Mouse (Mus musculus): Measurements from ENCODE around the gene Scamp3. TPM values are rescaled to one million over a fixed set of nuclear protein-coding genes. Genes with fewer than 3 reads are reported as not detected.

Gene Scamp3
- 128 and 134 TPM in 2 replicates for polyA plus RNA-seq (2014; fragmentation: Nextera tagmentation; extraction: Ambion mirVana)

- Histone ChIP-seq H3K36me3 (replicated peaks; ENCODE audit: control insufficient read depth, insufficient read depth) (peaks cover 77% of the 10 kb centered on the region), H3K27ac (peak within 1 kb of the TSS; percentile 61), H3K9ac (peak within 1 kb of the TSS; percentile 77), H3K4me1 (replicated peaks; ENCODE audit: control insufficient read depth, insufficient read depth, low read length) (peaks cover 8% of the 10 kb centered on the region), H3K4me2 (replicated peaks) (peak within 1 kb of the TSS; percentile 96), H3K27me3 (ENCODE audit: control insufficient read depth, insufficient read depth, low read length) (no peaks in the 10 kb centered on the region), H3K9me3 (ENCODE audit: control insufficient read depth, low read length) (no peaks in the 10 kb centered on the region), H3K4me3 (replicated peaks; ENCODE audit: low read length) (peak within 1 kb of the TSS; percentile 61)
- WGBS, result under 1% methylated on average over 43 of the region's 43 CpGs
- DNase-seq (ENCODE audit: low spot score), result peak; percentile 96
- ATAC-seq (ENCODE audit: low FRiP score), result peak; percentile 96
Observed at GRCm38 (mm10) chr3:89177242-89178106, at the start of gene Scamp3. TSS of gene Scamp3 (plus strand) at chr3:89177473.

GRCm38 (mm10) chr3:89129908-89130307, 47.4 kb upstream of the Scamp3 start:
- Histone ChIP-seq H3K4me2 (replicated peaks) (no peak overlapping the region), H3K27me3 (ENCODE audit: control insufficient read depth, insufficient read depth, low read length) (no peaks in the 10 kb centered on the region), H3K9me3 (ENCODE audit: control insufficient read depth, low read length) (no peaks in the 10 kb centered on the region), H3K27ac (no peak overlapping the region), H3K36me3 (replicated peaks; ENCODE audit: control insufficient read depth, insufficient read depth) (no peaks in the 10 kb centered on the region), H3K4me3 (replicated peaks; ENCODE audit: low read length) (no peak overlapping the region), H3K9ac (no peak overlapping the region), H3K4me1 (replicated peaks; ENCODE audit: control insufficient read depth, insufficient read depth, low read length) (no peaks in the 10 kb centered on the region)
- DNase-seq (ENCODE audit: low spot score) (no peak), ATAC-seq (ENCODE audit: low FRiP score) (no peak)
- WGBS, result 92% methylated on average over 3 of the region's 3 CpGs

GRCm38 (mm10) chr3:89131816-89132215, 45.5 kb upstream of the Scamp3 start:
- Histone ChIP-seq H3K27me3 (ENCODE audit: control insufficient read depth, insufficient read depth, low read length) (no peaks in the 10 kb centered on the region), H3K36me3 (replicated peaks; ENCODE audit: control insufficient read depth, insufficient read depth) (no peaks in the 10 kb centered on the region), H3K9ac (peak overlapping the region; percentile 55; the same call in 1 of the 2 replicates), H3K4me3 (replicated peaks; ENCODE audit: low read length) (0 out of 2 replicates have a peak overlapping the region, but pooled peaks have one; percentile 27), H3K4me2 (replicated peaks) (peak overlapping the region; percentile 60), H3K4me1 (replicated peaks; ENCODE audit: control insufficient read depth, insufficient read depth, low read length) (no peaks in the 10 kb centered on the region), H3K9me3 (ENCODE audit: control insufficient read depth, low read length) (no peaks in the 10 kb centered on the region), H3K27ac (no peak overlapping the region)
- 44% methylated on average over 4 of the region's 4 CpGs for WGBS
- DNase-seq (ENCODE audit: low spot score) (no peak), ATAC-seq (ENCODE audit: low FRiP score) (no peak)

GRCm38 (mm10) chr3:89132285-89133062, 44.8 kb upstream of the Scamp3 start:
- ATAC-seq (ENCODE audit: low FRiP score), result no peak

GRCm38 (mm10) chr3:89133063-89133450, 44.2 kb upstream of the Scamp3 start:
- Histone ChIP-seq H3K9ac (no peak overlapping the region), H3K36me3 (replicated peaks; ENCODE audit: control insufficient read depth, insufficient read depth) (no peaks in the 10 kb centered on the region), H3K4me3 (replicated peaks; ENCODE audit: low read length) (no peak overlapping the region), H3K4me1 (replicated peaks; ENCODE audit: control insufficient read depth, insufficient read depth, low read length) (no peaks in the 10 kb centered on the region), H3K4me2 (replicated peaks) (no peak overlapping the region), H3K27me3 (ENCODE audit: control insufficient read depth, insufficient read depth, low read length) (no peaks in the 10 kb centered on the region), H3K9me3 (ENCODE audit: control insufficient read depth, low read length) (no peaks in the 10 kb centered on the region), H3K27ac (no peak overlapping the region)
- ATAC-seq (ENCODE audit: low FRiP score) (no peak), DNase-seq (ENCODE audit: low spot score) (no peak)
- 81% methylated on average over 7 of the region's 7 CpGs for WGBS

More at GRCm38 (mm10) chr3:89132285-89133062, 44.8 kb upstream of the Scamp3 start:
- Histone ChIP-seq H3K9me3 (ENCODE audit: control insufficient read depth, low read length) (no peaks in the 10 kb centered on the region), H3K36me3 (replicated peaks; ENCODE audit: control insufficient read depth, insufficient read depth) (no peaks in the 10 kb centered on the region), H3K4me2 (replicated peaks) (peak overlapping the region; percentile 60), H3K4me3 (replicated peaks; ENCODE audit: low read length) (peak overlapping the region; percentile 27), H3K27ac (no peak overlapping the region), H3K27me3 (ENCODE audit: control insufficient read depth, insufficient read depth, low read length) (no peaks in the 10 kb centered on the region), H3K4me1 (replicated peaks; ENCODE audit: control insufficient read depth, insufficient read depth, low read length) (no peaks in the 10 kb centered on the region), H3K9ac (peak overlapping the region; percentile 55; the same call in 1 of the 2 replicates)
- WGBS, result 20% methylated on average over 28 of the region's 30 CpGs
- no peak for DNase-seq (ENCODE audit: low spot score)

GRCm38 (mm10) chr3:89133752-89134151, 43.5 kb upstream of the Scamp3 start:
- Histone ChIP-seq H3K4me2 (replicated peaks) (no peak overlapping the region), H3K36me3 (replicated peaks; ENCODE audit: control insufficient read depth, insufficient read depth) (no peaks in the 10 kb centered on the region), H3K27ac (no peak overlapping the region), H3K9me3 (ENCODE audit: control insufficient read depth, low read length) (no peaks in the 10 kb centered on the region), H3K4me1 (replicated peaks; ENCODE audit: control insufficient read depth, insufficient read depth, low read length) (no peaks in the 10 kb centered on the region), H3K4me3 (replicated peaks; ENCODE audit: low read length) (no peak overlapping the region), H3K27me3 (ENCODE audit: control insufficient read depth, insufficient read depth, low read length) (no peaks in the 10 kb centered on the region), H3K9ac (no peak overlapping the region)
- no peak for ATAC-seq (ENCODE audit: low FRiP score)
- DNase-seq (ENCODE audit: low spot score), result no peak
- 100% methylated on average over 1 of the region's 1 CpGs for WGBS

GRCm38 (mm10) chr3:89135958-89136357, 41.3 kb upstream of the Scamp3 start, which contains the start of gene Pklr:
TSS of gene Pklr (plus strand) at chr3:89136142.
- H3K9ac ChIP-seq, result no peak within 1 kb of the TSS
- H3K27ac ChIP-seq, result no peak within 1 kb of the TSS
- H3K27me3 ChIP-seq (ENCODE audit: control insufficient read depth, insufficient read depth, low read length), result no peaks in the 10 kb centered on the region
- H3K4me2 ChIP-seq (replicated peaks), result no peak within 1 kb of the TSS
- ATAC-seq (ENCODE audit: low FRiP score) (no peak), DNase-seq (ENCODE audit: low spot score) (no peak)
- 55% methylated on average over 3 of the region's 3 CpGs for WGBS
- no peaks in the 10 kb centered on the region for H3K36me3 ChIP-seq (replicated peaks; ENCODE audit: control insufficient read depth, insufficient read depth)
- H3K4me3 ChIP-seq (replicated peaks; ENCODE audit: low read length), result no peak within 1 kb of the TSS
- H3K4me1 ChIP-seq (replicated peaks; ENCODE audit: control insufficient read depth, insufficient read depth, low read length), result no peaks in the 10 kb centered on the region
- H3K9me3 ChIP-seq (ENCODE audit: control insufficient read depth, low read length), result no peaks in the 10 kb centered on the region

- H3K27me3 ChIP-seq (ENCODE audit: control insufficient read depth, insufficient read depth, low read length), result no peaks in the 10 kb centered on the region
- no peak overlapping the region for H3K4me3 ChIP-seq (replicated peaks; ENCODE audit: low read length)
- no peak overlapping the region for H3K27ac ChIP-seq
- no peaks in the 10 kb centered on the region for H3K36me3 ChIP-seq (replicated peaks; ENCODE audit: control insufficient read depth, insufficient read depth)
- H3K9me3 ChIP-seq (ENCODE audit: control insufficient read depth, low read length), result no peaks in the 10 kb centered on the region
- no peaks in the 10 kb centered on the region for H3K4me1 ChIP-seq (replicated peaks; ENCODE audit: control insufficient read depth, insufficient read depth, low read length)
- 29% methylated on average over 9 of the region's 9 CpGs for WGBS
- DNase-seq (ENCODE audit: low spot score), result no peak
- no peak overlapping the region for H3K9ac ChIP-seq
- no peak for ATAC-seq (ENCODE audit: low FRiP score)
- H3K4me2 ChIP-seq (replicated peaks), result no peak overlapping the region
Observed at GRCm38 (mm10) chr3:89136365-89136764, 40.9 kb upstream of the Scamp3 start.

GRCm38 (mm10) chr3:89144821-89145220, 32.5 kb upstream of the Scamp3 start:
- 0 out of 2 replicates have a peak, but pooled peaks cover 3% of the 10 kb centered on the region for H3K27me3 ChIP-seq (ENCODE audit: control insufficient read depth, insufficient read depth, low read length)
- WGBS, result 91% methylated on average over 10 of the region's 10 CpGs

More at GRCm38 (mm10) chr3:89144821-89145220, 32.5 kb upstream of the Scamp3 start:
- H3K4me3 ChIP-seq (replicated peaks; ENCODE audit: low read length), result no peak overlapping the region
- H3K4me2 ChIP-seq (replicated peaks), result no peak overlapping the region
- no peaks in the 10 kb centered on the region for H3K9me3 ChIP-seq (ENCODE audit: control insufficient read depth, low read length)
- H3K9ac ChIP-seq, result no peak overlapping the region
- no peaks in the 10 kb centered on the region for H3K4me1 ChIP-seq (replicated peaks; ENCODE audit: control insufficient read depth, insufficient read depth, low read length)
- no peak for DNase-seq (ENCODE audit: low spot score)
- ATAC-seq (ENCODE audit: low FRiP score), result no peak
- no peak overlapping the region for H3K27ac ChIP-seq
- H3K36me3 ChIP-seq (replicated peaks; ENCODE audit: control insufficient read depth, insufficient read depth), result 0 out of 2 replicates have a peak, but pooled peaks cover 8% of the 10 kb centered on the region
